Mouse (Mus musculus): ENCODE measurements at regions not wholly inside any gene's neighbourhood (a gene's known extent, or its start where the extent isn't known, plus 50 kb on each side); places are given as distances from the start of the nearest gene placed in this dataset.

DNA sequence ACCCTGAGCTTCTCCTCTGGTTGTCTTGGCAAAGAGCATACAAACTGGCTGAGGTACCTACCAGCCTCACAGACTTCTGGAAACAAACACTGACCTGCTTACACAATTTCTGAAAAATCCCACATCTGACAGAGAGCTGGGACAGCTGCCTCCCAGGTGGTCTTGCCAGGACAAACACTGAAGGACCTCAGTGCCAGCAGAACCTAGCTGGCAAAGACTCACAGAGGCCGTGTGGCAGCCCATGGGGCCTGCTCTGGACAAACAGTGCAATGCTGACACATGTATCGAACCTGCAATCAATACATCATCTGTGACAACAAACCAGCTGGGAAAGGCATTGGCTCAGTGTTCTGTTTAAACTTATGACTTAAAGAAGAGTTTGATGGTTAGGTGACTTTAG is 167.4 kb downstream of the Pax1 start:
- TF ChIP-seq CTCF (IDR thresholded peaks at IDR 0.05; ENCODE audit: control insufficient read depth, insufficient read depth, low read length) (no peak), POLR2A (IDR thresholded peaks at IDR 0.05; ENCODE audit: borderline replicate concordance, control insufficient read depth, low read depth, low read length) (no peak)
